Mouse (Mus musculus): Measurements from ENCODE around the gene Tmbim7.

Tmbim7 gene

DNA sequence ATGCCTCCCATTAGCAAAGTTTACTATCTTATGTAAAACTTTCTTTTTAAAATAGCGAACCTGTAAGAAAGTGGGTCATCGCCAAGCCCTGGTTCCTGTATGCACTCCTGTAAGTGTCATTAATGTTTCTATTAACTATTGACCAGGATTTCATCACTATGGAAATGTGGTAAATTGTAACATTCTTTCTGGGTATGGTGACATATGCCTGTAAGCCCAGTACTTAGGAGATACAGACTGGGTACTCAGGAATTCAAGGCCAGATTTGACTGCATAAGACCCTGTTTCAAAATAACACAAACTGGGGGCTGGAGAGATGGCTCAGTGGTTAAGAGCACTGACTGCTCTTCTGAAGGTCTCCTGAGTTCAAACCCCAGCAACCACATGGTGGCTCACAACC is 14.2 kb downstream of the Tmbim7 start:
- DNase-seq (ENCODE audit: low spot score in 2 of 2) = no peak

- no peak for DNase-seq (ENCODE audit: low spot score in 2 of 2)
Observed at GRCm38 (mm10) chr5:3666585-3666984, 15.6 kb downstream of the Tmbim7 start.

DNA sequence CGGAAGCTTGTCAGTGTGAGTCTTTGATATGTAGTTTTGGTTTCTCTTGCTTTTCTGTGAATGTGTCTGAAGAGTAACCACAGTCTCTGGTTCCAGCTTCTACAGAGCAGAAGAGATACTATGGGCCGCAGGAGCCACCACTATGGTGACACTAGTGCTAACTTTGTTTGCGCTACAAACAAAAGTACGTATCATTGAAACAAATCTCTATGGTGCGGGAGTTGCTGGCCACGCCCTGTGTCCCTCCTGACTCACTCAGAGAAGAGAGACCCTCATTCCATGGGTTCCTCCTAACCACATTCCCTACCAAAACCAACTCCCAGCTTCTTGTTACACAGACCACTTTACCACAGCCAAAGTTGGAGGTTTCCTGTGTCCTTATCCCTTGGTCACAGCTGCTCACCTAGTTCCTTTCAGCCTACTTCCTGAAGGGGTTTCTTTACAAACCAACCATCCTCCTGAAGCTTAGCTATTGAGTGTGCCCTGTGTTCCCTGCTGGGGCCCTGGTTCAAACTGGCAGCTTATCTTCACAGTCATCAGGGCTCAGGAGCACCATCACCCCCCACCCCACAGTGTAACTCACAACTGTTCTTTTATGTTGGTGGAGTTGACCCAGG is 19.1 kb downstream of the Tmbim7 start:
- DNase-seq (ENCODE audit: low spot score in 2 of 2) = no peak

GRCm38 (mm10) chr5:3688298-3688697 is 37.3 kb downstream of the Tmbim7 start:
- DNase-seq (ENCODE audit: low spot score in 2 of 2) = no peak

- no peak for DNase-seq (ENCODE audit: low spot score in 2 of 2)
Observed at GRCm38 (mm10) chr5:3691283-3691682, 40.3 kb downstream of the Tmbim7 start.

DNA sequence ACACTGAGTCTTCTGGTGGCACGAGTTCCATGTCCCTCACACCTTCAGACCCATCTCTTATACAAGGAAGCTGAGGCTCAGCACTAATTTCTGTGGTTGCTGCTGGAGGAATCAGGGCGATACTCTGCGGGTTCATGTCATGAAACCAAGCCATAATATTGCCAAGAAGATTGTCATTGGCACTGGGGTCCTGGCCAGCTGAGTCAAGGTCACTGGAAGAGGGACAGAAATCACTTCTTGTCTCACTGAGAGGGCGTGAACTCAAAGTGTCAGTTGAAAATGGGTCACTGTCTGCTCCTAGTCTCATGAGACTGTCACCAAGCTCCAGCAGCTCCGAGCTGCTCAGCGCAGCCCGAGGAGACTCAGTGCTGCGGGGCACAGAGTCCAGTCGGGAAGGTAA is 42.0 kb downstream of the Tmbim7 start:
- no peak for DNase-seq (ENCODE audit: low spot score in 2 of 2)

- DNase-seq (ENCODE audit: low spot score in 2 of 2) = no peak
Observed at GRCm38 (mm10) chr5:3695191-3695590, 44.2 kb downstream of the Tmbim7 start.

DNA sequence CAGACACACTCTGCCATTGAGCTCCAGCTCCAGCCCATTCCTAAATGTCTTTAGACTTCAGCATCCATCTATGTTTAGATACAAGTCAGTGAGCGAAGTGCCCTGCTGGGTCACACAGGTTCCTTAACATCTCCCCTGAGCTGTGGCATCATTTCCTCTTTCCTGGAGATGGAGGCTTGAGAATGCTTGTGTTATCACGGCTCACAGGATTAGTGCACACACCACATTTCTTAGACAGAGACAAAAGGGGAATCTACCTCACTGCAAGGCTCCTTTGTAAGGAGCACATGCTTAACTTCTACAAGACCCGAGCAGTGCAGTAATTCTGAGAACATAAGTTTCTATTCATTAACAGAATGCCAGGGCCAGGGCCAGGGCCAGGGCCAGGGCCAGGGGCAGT is 45.0 kb downstream of the Tmbim7 start:
- no peak for DNase-seq (ENCODE audit: low spot score in 2 of 2)

- no peak for DNase-seq (ENCODE audit: low spot score in 2 of 2)
Observed at GRCm38 (mm10) chr5:3700025-3700424, 49.0 kb downstream of the Tmbim7 start.

DNA sequence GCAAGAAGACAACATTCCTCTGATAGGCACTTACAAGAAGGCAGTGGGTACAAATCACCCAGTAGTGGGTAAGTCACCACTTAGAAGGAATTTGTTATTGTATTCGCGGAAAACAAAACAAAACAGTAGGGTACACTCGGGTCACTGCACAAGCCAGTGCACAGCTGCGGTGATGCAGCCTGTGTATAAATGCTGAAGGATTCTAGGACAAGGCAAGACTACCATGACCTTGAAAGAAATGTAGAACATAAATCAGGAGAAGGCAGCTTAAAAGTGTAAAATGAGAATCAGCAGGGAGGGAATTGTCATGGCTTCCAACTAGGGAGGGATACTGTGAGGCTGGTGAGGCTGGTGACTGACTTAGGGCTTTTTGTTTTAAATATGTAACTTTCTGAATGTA is 51.2 kb downstream of the Tmbim7 start:
- no peak for DNase-seq (ENCODE audit: low spot score in 2 of 2)

- DNase-seq (ENCODE audit: low spot score in 2 of 2) = no peak
Observed at GRCm38 (mm10) chr5:3715800-3716199, 64.8 kb downstream of the Tmbim7 start.

GRCm38 (mm10) chr5:3719371-3719770 is 68.4 kb downstream of the Tmbim7 start:
- DNase-seq (ENCODE audit: low spot score in 2 of 2) = no peak

GRCm38 (mm10) chr5:3722873-3723272 is 71.9 kb downstream of the Tmbim7 start:
- no peak for DNase-seq (ENCODE audit: low spot score in 2 of 2)

DNA sequence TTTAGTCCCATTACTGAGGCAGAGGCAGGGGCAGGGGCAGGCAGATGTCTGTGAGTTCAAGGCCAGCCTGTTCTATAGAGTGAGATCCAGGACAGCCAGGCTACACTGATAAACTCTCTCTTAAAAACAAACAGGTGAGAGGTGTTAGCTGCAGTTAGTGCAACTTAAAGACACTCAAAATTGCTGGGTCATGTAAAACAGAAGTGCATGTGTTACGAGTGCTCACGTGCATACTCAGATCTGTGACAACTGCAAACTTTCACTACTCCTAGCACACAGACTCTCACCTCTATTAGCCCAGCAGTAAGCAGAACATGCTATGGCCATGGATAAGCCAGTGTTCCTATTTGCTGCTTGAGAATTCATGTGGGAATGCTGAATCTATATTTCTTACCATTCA is 72.4 kb downstream of the Tmbim7 start:
- no peak for DNase-seq (ENCODE audit: low spot score in 2 of 2)

DNA sequence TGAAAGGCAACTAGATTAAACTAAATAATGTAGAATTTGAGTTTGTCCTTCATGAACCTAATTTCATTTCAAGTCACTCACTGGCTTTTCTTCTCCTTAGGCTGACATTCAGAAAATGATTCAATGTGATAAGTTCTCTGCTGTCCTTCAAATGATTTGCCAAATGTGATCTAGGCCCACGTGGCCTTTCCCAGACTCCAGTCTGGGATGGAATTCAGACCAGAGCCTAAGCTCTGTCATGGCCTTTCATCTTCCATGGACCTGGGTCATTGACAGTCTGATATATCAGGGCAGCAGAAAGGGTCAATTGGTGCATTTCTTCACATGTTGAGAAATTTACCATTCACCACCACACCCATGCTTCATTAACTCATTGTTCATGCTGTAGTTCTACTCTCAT is 74.5 kb downstream of the Tmbim7 start:
- no peak for DNase-seq (ENCODE audit: low spot score in 2 of 2)

DNA sequence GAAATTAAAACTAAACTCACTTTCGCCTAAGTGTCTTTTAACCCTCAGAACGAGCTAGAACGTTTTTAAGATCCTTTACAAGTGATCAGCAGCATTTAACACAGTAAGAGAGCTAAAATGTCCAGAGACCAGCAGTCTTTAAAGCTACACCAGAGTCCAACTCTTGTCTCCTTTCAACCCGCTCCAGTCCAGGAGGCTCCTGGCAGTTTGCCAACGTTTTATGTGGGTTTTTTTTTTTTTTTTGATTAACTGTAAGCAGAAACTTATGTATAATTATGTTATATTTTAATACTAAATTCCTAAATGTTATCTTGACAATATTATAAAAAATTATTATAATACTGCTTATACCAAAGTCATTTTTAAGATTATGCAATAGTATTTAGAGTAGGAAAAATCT is 77.8 kb downstream of the Tmbim7 start:
- no peak for DNase-seq (ENCODE audit: low spot score in 2 of 2)
